Mouse (Mus musculus): ENCODE results near the gene Slc2a4. TPM values are rescaled to one million over a fixed set of nuclear protein-coding genes. Genes with fewer than 3 reads are reported as not detected.
"Not testable (repeated sequence)": the region's sequence is repeated elsewhere in the genome, so short reads cannot be mapped to it uniquely, and the experiment has no call there.

Gene Slc2a4
- polyA plus RNA-seq, 1 experiment from 2014 or later: 23.7 TPM

DNA sequence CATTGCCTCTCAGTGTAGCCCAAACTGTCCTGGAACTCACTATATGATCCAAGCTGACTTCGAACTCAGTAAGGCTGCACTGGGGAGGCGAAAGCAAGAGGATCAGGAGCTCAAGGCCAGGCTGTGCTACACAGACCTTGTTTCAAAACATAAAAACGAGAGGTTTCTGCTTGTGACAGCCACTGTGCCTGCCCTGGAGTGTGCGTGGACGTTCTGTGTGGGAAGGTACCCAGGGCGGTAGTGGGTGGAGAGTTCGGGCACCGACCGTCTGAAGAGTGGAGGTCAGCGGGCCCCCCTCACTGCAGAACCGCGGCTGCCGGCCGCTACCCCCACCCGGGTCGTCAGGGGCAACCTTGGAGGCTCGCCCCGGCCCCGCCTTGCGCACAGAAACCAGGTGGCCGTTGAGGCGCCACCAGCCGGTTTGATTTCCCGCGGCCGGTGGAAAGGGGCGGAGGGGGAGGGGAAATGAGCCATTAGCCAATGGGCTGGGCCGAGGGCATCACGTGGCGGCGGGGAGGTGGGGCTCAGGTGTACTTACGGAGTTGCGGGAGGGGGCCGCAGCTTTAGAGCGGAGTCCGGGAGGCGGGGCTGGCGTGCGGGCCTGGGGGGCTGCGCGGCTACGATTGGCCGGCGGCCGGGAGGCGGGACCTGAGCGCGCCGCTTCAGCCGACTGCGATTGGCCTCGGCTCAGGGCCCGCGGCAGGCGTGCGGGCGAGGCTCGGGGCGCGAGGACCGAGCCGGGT lies 12.7 kb downstream of the Slc2a4 start, which contains the start of gene Ybx2:
TSS of gene Ybx2 (plus strand) at position 660 of the 743 bp plus-strand sequence.
- peaks cover 59% of the 10 kb centered on the region for H3K27me3 ChIP-seq (replicated peaks; ENCODE audit: low read depth, poor library complexity, severe bottlenecking)
- peak within 1 kb of the TSS; percentile 75 for H3K4me3 ChIP-seq

DNA sequence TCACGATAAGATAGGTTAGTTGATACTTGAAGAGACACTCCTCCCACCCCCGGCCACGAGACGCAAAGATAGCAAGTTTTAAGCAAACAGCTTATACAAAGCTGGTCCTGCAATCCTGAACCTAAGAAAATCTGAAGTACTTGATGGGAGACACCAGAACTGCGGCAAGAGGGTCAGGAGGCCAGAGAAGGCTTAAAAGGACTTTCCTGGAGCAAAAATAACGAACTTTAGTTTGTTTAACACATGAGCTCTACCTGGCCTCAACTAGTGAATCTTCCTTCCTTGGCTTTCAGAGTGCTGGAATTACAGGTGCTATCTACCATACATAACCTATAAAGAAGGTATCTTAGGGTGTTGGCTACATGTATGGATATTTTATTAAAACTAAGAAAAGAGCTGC lies 13.3 kb downstream of the Slc2a4 start:
- WGBS: 20% methylated on average over 6 of the region's 6 CpGs
- H3K4me1 ChIP-seq: peaks cover 54% of the 10 kb centered on the region

More for the DNA sequence above, 12.7 kb downstream of the Slc2a4 start, which contains the start of gene Ybx2:
- DNase-seq (ENCODE audit: low spot score): peak; percentile 97
- peaks cover 54% of the 10 kb centered on the region for H3K4me1 ChIP-seq
- H3K9me3 ChIP-seq: no peaks in the 10 kb centered on the region
- peak within 1 kb of the TSS; percentile 86 for H3K27ac ChIP-seq (replicated peaks)
- H3K36me3 ChIP-seq (replicated peaks): no peaks in the 10 kb centered on the region
- WGBS: 1% methylated on average over 62 of the region's 62 CpGs

DNA sequence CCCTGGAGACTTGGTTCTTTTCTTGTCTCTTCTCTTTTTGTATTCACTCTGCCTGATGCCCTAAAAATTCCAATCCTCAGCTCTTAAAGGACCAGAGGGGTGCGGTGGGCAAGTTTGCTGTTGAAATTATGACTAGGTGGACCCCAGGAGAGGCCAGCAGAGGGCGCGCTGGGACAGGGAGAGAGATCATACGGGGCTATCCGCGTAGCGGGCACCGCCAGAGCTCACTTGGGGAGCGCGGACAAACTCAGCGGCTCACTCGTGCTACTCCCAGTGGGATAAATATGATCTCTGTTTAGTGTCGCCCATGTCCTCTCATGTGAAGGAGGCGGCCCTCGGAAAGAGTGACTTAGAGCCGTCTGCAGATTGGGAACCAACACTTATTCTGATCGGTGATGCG lies 13.8 kb downstream of the Slc2a4 start:
- no peaks in the 10 kb centered on the region for H3K36me3 ChIP-seq (replicated peaks)
- H3K4me3 ChIP-seq: peak overlapping the region; percentile 75
- H3K27ac ChIP-seq (replicated peaks): 0 out of 2 replicates have a peak overlapping the region, but pooled peaks have one; percentile 1
- WGBS: 1% methylated on average over 18 of the region's 18 CpGs
- peaks cover 50% of the 10 kb centered on the region for H3K27me3 ChIP-seq (replicated peaks; ENCODE audit: low read depth, poor library complexity, severe bottlenecking)
- peak; percentile 96 for DNase-seq (ENCODE audit: low spot score)
- H3K4me1 ChIP-seq: peaks cover 50% of the 10 kb centered on the region
- H3K9me3 ChIP-seq: no peaks in the 10 kb centered on the region

More for the DNA sequence above, 13.3 kb downstream of the Slc2a4 start:
- H3K27ac ChIP-seq (replicated peaks): peak overlapping the region; percentile 86; the same call in 1 of the 2 replicates
- no peaks in the 10 kb centered on the region for H3K36me3 ChIP-seq (replicated peaks)
- DNase-seq (ENCODE audit: low spot score): no peak
- H3K4me3 ChIP-seq: peak overlapping the region; percentile 75
- peaks cover 55% of the 10 kb centered on the region for H3K27me3 ChIP-seq (replicated peaks; ENCODE audit: low read depth, poor library complexity, severe bottlenecking)
- H3K9me3 ChIP-seq: no peaks in the 10 kb centered on the region

DNA sequence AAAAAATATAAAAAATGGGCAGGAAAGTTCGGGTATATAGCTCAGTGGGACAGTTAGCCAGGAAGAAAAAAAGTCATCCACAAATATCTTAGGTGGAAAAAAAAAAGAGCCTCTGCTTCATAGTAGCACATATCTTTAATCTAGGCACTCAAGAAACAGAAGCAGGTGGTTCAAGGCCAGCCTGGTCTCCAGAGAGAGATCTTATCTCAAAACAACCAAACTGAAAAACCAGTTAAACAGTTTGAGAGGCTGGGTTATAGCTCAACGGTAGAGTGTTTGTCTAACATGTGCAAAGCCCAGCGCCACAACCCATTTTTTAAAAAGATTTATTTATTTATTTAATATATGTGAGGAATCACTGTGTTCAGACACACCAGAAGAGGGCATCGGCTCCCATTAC lies 14.9 kb downstream of the Slc2a4 start:
- Histone ChIP-seq H3K4me1 (peaks cover 39% of the 10 kb centered on the region), H3K4me3 (no peak overlapping the region), H3K9me3 (no peaks in the 10 kb centered on the region), H3K27me3 (replicated peaks; ENCODE audit: low read depth, poor library complexity, severe bottlenecking) (peaks cover 39% of the 10 kb centered on the region), H3K36me3 (replicated peaks) (no peaks in the 10 kb centered on the region), H3K27ac (replicated peaks) (no peak overlapping the region)
- WGBS: 80% methylated on average over 4 of the region's 4 CpGs
- no peak for DNase-seq (ENCODE audit: low spot score)

DNA sequence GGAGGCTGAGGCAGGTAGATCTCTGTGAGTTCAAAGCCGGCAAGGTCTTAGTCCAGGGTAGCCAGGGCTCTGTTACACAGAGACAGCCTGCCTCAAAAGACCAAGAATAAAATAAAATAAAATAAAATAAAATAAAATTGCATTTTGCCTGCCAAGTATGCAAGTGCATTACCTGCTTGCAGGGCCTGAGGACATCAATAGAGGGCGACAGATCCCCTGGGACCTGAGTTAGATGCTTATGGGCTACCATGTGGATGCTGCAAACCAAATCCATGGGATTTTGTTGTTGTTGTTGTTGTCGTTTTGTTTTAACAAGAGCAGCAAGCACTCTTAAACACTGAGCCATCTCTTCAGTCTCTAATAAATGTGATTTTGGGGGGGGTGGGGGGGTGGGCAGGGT lies 15.7 kb downstream of the Slc2a4 start:
- no peak overlapping the region for H3K4me3 ChIP-seq
- 40% methylated on average over 3 of the region's 3 CpGs for WGBS
- no peaks in the 10 kb centered on the region for H3K9me3 ChIP-seq
- peaks cover 31% of the 10 kb centered on the region for H3K27me3 ChIP-seq (replicated peaks; ENCODE audit: low read depth, poor library complexity, severe bottlenecking)
- H3K36me3 ChIP-seq (replicated peaks): no peaks in the 10 kb centered on the region
- peaks cover 33% of the 10 kb centered on the region for H3K4me1 ChIP-seq
- H3K27ac ChIP-seq (replicated peaks): no peak overlapping the region
- no peak for DNase-seq (ENCODE audit: low spot score)

DNA sequence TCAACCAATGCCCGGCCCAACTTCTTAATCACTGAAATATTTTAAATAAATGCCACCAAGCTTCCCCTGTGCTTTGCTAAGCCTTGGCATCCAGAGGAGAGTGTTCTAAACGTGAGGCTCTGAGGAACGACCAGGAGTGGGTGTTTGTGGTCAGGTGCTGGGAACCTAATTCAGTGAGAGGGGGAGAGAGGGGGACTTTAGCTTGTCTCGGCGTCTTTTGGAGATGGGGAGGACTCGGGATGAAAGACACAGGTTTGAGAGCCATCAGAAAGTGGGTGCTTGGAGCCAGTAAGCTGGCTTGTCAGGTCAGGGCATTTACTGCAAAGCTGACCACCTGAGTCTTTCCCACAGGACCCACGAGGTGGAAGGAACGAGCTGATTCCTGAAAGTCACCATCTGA lies 16.2 kb downstream of the Slc2a4 start:
- H3K27me3 ChIP-seq (replicated peaks; ENCODE audit: low read depth, poor library complexity, severe bottlenecking): peaks cover 26% of the 10 kb centered on the region
- H3K9me3 ChIP-seq: no peaks in the 10 kb centered on the region
- no peak for DNase-seq (ENCODE audit: low spot score)
- H3K4me3 ChIP-seq: no peak overlapping the region
- 74% methylated on average over 8 of the region's 8 CpGs for WGBS
- H3K4me1 ChIP-seq: peaks cover 28% of the 10 kb centered on the region
- no peaks in the 10 kb centered on the region for H3K36me3 ChIP-seq (replicated peaks)
- no peak overlapping the region for H3K27ac ChIP-seq (replicated peaks)

DNA sequence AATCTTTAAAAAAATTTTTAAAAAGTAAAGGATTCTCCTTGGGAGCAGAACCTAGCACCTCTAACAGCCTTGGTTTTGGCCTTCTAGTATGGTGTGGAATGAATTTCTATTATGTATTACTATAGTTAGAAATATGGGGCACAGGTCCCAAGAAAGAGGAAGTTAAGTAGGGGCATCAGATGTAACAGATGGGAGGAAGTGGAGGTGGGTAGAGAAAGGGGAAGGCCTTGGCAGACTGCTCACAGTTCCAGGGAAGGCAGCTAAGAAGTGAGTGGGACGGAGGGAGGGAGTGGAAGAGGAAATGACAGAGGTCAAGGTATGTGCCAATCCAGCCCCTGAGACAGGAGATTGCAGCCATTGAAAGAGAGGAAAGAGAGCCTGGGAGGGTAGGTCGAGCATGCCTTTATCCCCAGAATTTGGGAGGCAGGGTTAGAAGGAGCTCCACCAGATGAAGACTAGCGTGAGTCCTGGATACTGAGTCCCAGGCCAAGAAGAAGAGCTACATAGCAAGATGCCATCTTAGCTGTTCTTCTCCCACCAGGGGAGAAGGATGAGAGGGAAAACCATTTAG lies 16.9 kb downstream of the Slc2a4 start:
- no peaks in the 10 kb centered on the region for H3K36me3 ChIP-seq (replicated peaks)
- no peaks in the 10 kb centered on the region for H3K9me3 ChIP-seq
- WGBS: 65% methylated on average over 3 of the region's 3 CpGs
- peaks cover 19% of the 10 kb centered on the region for H3K27me3 ChIP-seq (replicated peaks; ENCODE audit: low read depth, poor library complexity, severe bottlenecking)
- H3K4me3 ChIP-seq: no peak overlapping the region
- H3K4me1 ChIP-seq: peaks cover 21% of the 10 kb centered on the region
- no peak overlapping the region for H3K27ac ChIP-seq (replicated peaks)
- no peak for DNase-seq (ENCODE audit: low spot score)

DNA sequence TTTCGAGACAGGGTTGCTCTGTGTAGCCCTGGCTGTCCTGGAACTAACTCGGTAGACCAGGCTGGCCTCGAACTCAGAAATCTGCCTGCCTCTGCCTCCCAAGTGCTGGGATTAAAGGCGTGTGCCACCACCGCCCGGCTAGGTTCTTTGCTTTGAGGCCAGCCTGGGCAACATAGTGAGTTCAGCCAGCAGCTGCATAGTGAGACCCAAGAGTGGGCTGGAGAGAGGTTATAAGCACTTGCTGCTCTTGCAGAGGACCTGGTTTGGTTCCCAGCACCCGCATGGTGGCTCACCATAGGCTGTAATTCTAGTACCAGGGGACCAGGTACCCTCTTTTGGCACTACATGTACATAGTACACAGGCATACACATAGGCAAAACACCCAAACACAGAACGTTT lies 17.8 kb downstream of the Slc2a4 start:
- not testable (repeated sequence) for H3K4me3 ChIP-seq; H3K36me3 ChIP-seq (replicated peaks); H3K9me3 ChIP-seq; DNase-seq (ENCODE audit: low spot score); H3K27ac ChIP-seq (replicated peaks)
- peaks cover 12% of the 10 kb centered on the region for H3K4me1 ChIP-seq
- peaks cover 11% of the 10 kb centered on the region; the same call in 1 of the 2 replicates for H3K27me3 ChIP-seq (replicated peaks; ENCODE audit: low read depth, poor library complexity, severe bottlenecking)
- WGBS: 87% methylated on average over 8 of the region's 8 CpGs

DNA sequence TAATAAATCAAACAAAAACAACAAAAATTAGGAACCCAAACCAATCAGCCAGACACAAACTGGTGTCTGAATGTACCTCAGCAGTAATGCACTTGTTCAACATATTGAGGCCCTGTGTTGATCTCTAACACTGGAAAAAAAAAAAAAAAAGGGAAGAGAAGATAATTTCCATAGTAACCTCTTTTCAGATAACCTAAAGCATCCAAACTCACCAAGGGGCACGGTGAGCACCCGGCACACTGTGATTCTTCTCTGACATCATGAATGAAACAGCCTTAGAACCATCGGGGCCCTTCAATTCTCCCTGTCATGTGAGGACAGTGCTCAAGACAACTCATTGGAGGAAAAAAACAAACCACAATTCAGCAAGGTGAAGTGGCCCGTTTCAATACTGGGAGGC lies 18.3 kb downstream of the Slc2a4 start:
- Histone ChIP-seq H3K9me3 (no peaks in the 10 kb centered on the region), H3K4me3 (no peak overlapping the region), H3K36me3 (replicated peaks) (no peaks in the 10 kb centered on the region), H3K27me3 (replicated peaks; ENCODE audit: low read depth, poor library complexity, severe bottlenecking) (peaks cover 6% of the 10 kb centered on the region; the same call in 1 of the 2 replicates), H3K4me1 (0 out of 2 replicates have a peak, but pooled peaks cover 8% of the 10 kb centered on the region), H3K27ac (replicated peaks) (no peak overlapping the region)
- DNase-seq (ENCODE audit: low spot score): no peak
- 91% methylated on average over 4 of the region's 4 CpGs for WGBS

DNA sequence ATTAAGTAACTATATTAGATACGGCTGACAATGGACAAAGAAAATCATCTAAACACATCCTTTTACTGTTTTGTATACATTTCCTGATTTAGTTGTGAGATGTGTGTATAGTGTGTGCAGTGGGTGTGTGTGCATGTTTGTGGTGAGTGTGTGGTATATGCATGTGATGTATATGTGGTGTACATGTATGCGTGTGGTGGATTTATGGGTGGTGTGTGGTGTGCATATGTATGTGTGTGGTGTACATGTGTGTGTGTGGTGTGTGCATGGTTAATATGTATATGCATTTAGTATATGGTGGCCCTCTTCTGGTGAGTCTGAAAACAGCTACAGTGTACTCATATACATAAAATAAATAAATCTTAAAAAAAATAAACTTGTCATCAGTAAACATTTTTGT lies 20.5 kb downstream of the Slc2a4 start:
- Histone ChIP-seq H3K27ac (replicated peaks) (no peak overlapping the region), H3K36me3 (replicated peaks) (no peaks in the 10 kb centered on the region), H3K9me3 (no peaks in the 10 kb centered on the region), H3K4me3 (no peak overlapping the region), H3K27me3 (replicated peaks; ENCODE audit: low read depth, poor library complexity, severe bottlenecking) (no peaks in the 10 kb centered on the region), H3K4me1 (peaks cover 6% of the 10 kb centered on the region)
- no peak for DNase-seq (ENCODE audit: low spot score)
- 94% methylated on average over 2 of the region's 2 CpGs for WGBS

DNA sequence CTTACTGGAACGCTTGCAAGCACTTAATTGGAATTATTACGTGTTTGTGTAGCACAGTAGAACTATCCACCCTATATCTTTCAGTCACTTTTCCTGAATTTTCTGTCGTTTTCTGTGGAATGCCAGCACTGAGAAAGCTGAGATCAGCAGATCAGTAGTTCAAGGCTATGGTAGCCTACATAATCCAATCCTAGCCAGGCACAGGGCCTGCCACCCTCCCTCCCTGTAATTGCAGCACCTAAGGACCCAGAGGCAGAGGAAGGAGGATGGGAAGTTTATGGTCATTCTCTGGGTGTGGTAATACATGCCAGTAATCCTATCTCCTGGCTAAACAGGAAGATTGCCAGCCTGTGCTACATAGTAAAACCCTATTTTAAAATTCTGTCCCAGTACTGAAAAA lies 25.2 kb downstream of the Slc2a4 start:
- Histone ChIP-seq H3K36me3 (replicated peaks) (peaks cover 19% of the 10 kb centered on the region), H3K4me1 (peaks cover 32% of the 10 kb centered on the region), H3K27me3 (replicated peaks; ENCODE audit: low read depth, poor library complexity, severe bottlenecking) (no peaks in the 10 kb centered on the region), H3K9me3 (no peaks in the 10 kb centered on the region), H3K4me3 (peak overlapping the region; percentile 99), H3K27ac (replicated peaks) (peak overlapping the region; percentile 99)
- WGBS: 73% methylated on average over 3 of the region's 3 CpGs
- no peak for DNase-seq (ENCODE audit: low spot score)

DNA sequence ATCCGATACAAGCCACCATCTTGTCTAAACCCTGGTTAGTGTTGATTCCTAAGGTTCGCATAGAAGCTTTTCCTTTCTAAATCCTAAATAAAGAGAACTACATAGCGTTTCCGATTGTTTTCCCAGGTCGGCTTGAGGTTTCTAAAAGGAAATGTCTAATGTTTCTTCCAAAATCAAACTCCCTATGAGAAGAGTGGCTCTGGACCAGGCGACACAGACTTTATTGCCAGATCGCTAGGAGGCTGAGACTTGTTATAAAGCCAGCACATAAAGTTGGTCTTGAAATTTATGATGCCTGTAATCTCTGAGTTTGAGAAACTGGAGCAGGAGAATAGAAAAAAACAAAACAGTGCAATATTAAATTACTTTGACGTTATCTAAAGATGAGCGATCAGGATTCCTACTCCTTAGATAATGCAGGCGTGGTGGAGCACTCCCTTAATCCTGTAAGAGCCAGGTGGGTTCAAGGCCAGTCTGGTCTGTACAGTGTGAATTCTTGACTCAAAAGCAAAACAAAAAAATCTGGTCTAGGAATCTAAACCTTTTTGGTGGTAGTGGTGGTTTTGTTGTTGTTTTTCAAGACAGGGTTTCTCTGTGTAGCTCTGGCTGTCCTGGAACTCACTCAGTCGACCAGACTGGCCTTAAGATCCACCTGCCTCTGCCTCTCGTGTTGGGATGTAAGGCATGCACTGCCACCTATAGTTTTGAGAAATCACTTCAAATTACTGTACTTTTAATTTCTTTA lies 25.8 kb downstream of the Slc2a4 start:
- H3K36me3 ChIP-seq (replicated peaks): peaks cover 25% of the 10 kb centered on the region
- no peak for DNase-seq (ENCODE audit: low spot score)
- no peaks in the 10 kb centered on the region for H3K27me3 ChIP-seq (replicated peaks; ENCODE audit: low read depth, poor library complexity, severe bottlenecking)
- H3K4me3 ChIP-seq: peak overlapping the region; percentile 99
- WGBS: 6% methylated on average over 12 of the region's 12 CpGs
- H3K27ac ChIP-seq (replicated peaks): peak overlapping the region; percentile 99
- peaks cover 37% of the 10 kb centered on the region for H3K4me1 ChIP-seq
- H3K9me3 ChIP-seq: no peaks in the 10 kb centered on the region

Data from embryonic facial prominence, embryonic 10.5 days (tissue).